Mouse (Mus musculus): ENCODE measurements around the gene Lrmp.

DNA sequence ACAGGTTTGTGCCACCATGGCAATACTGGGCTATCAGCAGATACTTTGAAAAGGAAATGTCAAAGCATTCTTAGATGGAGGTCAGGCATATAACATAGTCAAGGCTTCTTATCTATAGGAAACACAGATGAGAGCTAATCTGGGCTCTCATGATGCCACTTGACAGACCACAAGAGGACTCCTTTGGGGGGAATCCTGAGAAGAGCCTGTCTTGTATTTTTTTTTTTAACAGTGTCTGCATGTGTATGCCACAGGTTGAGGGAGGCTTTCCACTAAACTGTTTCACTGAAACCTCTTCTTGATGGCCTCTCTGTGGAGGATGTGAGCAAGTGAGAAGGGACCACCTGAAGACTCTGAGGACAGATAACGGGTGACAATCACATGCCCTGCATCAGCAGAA is 9.2 kb downstream of the Lrmp start:
- TF ChIP-seq POLR2AphosphoS2 (IDR thresholded peaks at IDR 0.05; ENCODE audit: low read length) = no peak
- no peak for TF ChIP-seq MAZ (IDR thresholded peaks at IDR 0.05; ENCODE audit: low read depth, low read length)
- 0 out of 2 replicates have a peak, but pooled peaks have one; percentile 44 for TF ChIP-seq TBP (IDR thresholded peaks at IDR 0.05; ENCODE audit: low read depth, low read length)
- no peak for TF ChIP-seq UBTF (IDR thresholded peaks at IDR 0.05; ENCODE audit: borderline replicate concordance, insufficient read depth, low read depth, low read length)
- no peak for TF ChIP-seq POLR2A (IDR thresholded peaks at IDR 0.05; ENCODE audit: control insufficient read depth in 1 of 2, insufficient read depth in 1 of 2, low read depth in 1 of 2, low read length in 2 of 2, poor library complexity in 1 of 2)
- peak; percentile 95 for TF ChIP-seq TCF12 (IDR thresholded peaks at IDR 0.05; ENCODE audit: low read depth, low read length)
- TF ChIP-seq E2F4 (IDR thresholded peaks at IDR 0.05; ENCODE audit: borderline replicate concordance, low read depth, low read length) = no peak
- no peak for TF ChIP-seq CTCF (IDR thresholded peaks at IDR 0.05 in 2 of 3, conservative IDR thresholded peaks at IDR 0.05 in 1 of 3; ENCODE audit: control insufficient read depth in 1 of 3, insufficient read depth in 1 of 3, low read depth in 2 of 3, low read length in 3 of 3, poor library complexity in 1 of 3, severe bottlenecking in 1 of 3)

Data from MEL (cell line).